Mouse (Mus musculus): ENCODE results near the gene Art3.

DNA sequence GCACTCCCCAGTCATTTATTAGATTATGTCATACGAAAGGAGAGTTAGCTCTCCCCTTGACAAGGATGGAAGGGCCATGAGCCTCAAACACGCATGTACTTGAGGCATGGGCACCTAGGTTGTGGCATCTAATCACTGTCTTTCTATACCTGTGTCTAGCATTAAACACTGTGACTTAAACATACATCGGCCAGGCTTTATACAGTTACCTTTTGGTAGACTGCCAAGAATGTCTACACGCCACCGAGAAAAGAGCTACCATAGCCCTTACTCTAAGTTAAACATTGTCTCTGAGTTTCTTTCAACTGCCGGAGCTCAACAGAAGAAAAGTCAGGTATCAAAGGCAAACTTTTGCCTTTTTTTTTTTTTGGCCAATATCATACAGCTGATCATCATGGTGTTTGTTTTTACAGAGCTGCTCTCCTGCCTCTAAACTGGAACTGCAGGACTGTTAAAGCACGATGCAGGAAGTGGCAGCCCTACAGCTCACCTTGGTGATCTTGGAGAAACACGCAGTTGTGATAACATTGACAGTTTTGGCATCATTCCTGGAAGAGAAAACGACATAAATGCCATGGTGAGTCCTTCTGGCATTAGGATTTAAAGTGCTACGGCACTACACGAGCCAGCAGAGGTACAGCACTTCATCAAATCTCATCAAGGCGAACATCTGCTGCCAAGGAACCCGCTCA is 29.3 kb upstream of the Art3 start:
- TF ChIP-seq CTCF (IDR thresholded peaks at IDR 0.05; ENCODE audit: extremely low read depth, insufficient read depth, low read length) (no peak), POLR2A (IDR thresholded peaks at IDR 0.05; ENCODE audit: extremely low read depth, insufficient read depth, low read length) (no peak)
